Mouse (Mus musculus): ENCODE results near the gene Ccdc190.

Gene Ccdc190

GRCm38 (mm10) chr1:169932122-169932746 lies 3.8 kb downstream of the Ccdc190 start:
- DNase-seq (ENCODE audit: low spot score in 2 of 2) = no peak

- DNase-seq (ENCODE audit: low spot score in 2 of 2) = peak in 1 of 2 experiments; percentile 11
Observed at GRCm38 (mm10) chr1:169934005-169934725, 5.7 kb downstream of the Ccdc190 start.

GRCm38 (mm10) chr1:169939345-169939744 lies 10.9 kb downstream of the Ccdc190 start:
- DNase-seq (ENCODE audit: low spot score in 2 of 2) = peak in 1 of 2 experiments; percentile 25

GRCm38 (mm10) chr1:169946004-169946403 lies 17.6 kb downstream of the Ccdc190 start:
- DNase-seq (ENCODE audit: low spot score in 2 of 2) = no peak

- DNase-seq (ENCODE audit: low spot score in 2 of 2) = no peak
Observed at GRCm38 (mm10) chr1:169947654-169948053, 19.2 kb downstream of the Ccdc190 start.

- DNase-seq (ENCODE audit: low spot score in 2 of 2) = no peak
Observed at GRCm38 (mm10) chr1:169948280-169948679, 19.8 kb downstream of the Ccdc190 start.

- no peak for DNase-seq (ENCODE audit: low spot score in 2 of 2)
Observed at GRCm38 (mm10) chr1:169948866-169949265, 20.4 kb downstream of the Ccdc190 start.

- no peak for DNase-seq (ENCODE audit: low spot score in 2 of 2)
Observed at GRCm38 (mm10) chr1:169949981-169950380, 21.5 kb downstream of the Ccdc190 start.

- DNase-seq (ENCODE audit: low spot score in 2 of 2) = no peak
Observed at GRCm38 (mm10) chr1:169950651-169951050, 22.2 kb downstream of the Ccdc190 start.

GRCm38 (mm10) chr1:169951561-169951960 lies 23.1 kb downstream of the Ccdc190 start:
- no peak for DNase-seq (ENCODE audit: low spot score in 2 of 2)

GRCm38 (mm10) chr1:169952636-169953035 lies 24.2 kb downstream of the Ccdc190 start:
- no peak for DNase-seq (ENCODE audit: low spot score in 2 of 2)

- DNase-seq (ENCODE audit: low spot score in 2 of 2) = no peak
Observed at GRCm38 (mm10) chr1:169953106-169953505, 24.7 kb downstream of the Ccdc190 start.

- DNase-seq (ENCODE audit: low spot score in 2 of 2) = peak; percentile 98 to 99
Observed at GRCm38 (mm10) chr1:169968792-169969515, 40.5 kb downstream of the Ccdc190 start, which contains the start of gene Hsd17b7. Hsd17b7 (minus strand) TSS chr1:169969241.

- DNase-seq (ENCODE audit: low spot score in 2 of 2) = no peak
Observed at GRCm38 (mm10) chr1:169969516-169969886, 41.1 kb downstream of the Ccdc190 start.

- DNase-seq (ENCODE audit: low spot score in 2 of 2) = no peak
Observed at GRCm38 (mm10) chr1:169970936-169971335, 42.5 kb downstream of the Ccdc190 start.

- DNase-seq (ENCODE audit: low spot score in 2 of 2) = no peak
Observed at GRCm38 (mm10) chr1:169971998-169972397, 43.5 kb downstream of the Ccdc190 start.

- no peak for DNase-seq (ENCODE audit: low spot score in 2 of 2)
Observed at GRCm38 (mm10) chr1:169977621-169978020, 49.2 kb downstream of the Ccdc190 start.

Measured in heart, adult 9 months (tissue).